Mouse (Mus musculus) MN1 (cell line): ENCODE measurements around the gene Prr18.

ENCODE experiments used
- DNase-seq: peaks from one replicate; pipeline ENCODE4 v3.0.0-alpha.2; 2016; ENCODE audit warnings: low spot score

The Prr18 gene

DNA sequence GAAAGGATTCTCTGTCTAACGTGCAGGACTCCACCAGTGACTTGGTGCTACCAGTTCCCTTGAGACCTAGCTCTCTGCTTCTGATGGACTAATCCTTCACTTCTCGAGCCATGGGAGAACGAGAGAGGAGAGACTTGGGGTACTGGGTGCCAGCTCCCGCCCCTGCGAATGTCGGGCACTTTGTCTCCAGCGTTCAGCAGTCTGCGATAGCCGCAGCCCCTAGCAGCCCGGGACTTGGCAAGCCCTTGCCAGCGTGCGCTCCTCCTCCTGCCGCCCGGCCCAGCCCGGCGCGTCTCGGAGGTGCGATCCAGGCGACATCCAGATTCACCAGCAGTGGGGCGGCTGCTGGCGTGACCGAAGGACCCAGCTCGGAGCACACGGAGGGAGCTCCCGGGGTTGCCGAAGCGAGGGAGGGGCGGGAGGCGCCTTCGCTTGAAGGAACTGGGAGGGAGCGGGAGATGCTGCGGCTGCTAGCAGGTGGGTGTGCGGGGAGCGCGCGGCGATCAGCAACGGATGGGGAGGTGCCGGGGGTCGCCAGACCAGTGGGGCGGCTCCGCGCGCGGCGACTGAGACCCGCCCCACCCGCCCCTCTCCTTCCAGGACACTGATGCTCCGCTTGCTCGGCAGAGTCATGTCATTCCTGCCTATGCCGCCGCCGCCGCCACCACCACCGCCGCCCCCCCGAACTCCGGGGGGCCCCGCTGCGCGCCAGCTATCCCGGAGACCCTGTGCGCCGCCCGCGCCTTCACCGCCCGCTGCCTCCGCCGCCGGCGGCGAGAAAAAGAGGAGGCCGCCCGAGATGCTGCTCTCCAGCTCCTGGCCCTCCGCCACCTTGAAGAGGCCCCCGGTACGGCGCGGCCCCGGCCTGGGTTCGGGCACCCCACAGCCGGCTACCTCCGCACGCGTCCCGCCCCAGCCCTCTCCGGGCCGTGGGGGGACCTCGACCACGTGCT, 3.4 kb downstream of the Prr18 start:
- peak; percentile 57 for DNase-seq

DNA sequence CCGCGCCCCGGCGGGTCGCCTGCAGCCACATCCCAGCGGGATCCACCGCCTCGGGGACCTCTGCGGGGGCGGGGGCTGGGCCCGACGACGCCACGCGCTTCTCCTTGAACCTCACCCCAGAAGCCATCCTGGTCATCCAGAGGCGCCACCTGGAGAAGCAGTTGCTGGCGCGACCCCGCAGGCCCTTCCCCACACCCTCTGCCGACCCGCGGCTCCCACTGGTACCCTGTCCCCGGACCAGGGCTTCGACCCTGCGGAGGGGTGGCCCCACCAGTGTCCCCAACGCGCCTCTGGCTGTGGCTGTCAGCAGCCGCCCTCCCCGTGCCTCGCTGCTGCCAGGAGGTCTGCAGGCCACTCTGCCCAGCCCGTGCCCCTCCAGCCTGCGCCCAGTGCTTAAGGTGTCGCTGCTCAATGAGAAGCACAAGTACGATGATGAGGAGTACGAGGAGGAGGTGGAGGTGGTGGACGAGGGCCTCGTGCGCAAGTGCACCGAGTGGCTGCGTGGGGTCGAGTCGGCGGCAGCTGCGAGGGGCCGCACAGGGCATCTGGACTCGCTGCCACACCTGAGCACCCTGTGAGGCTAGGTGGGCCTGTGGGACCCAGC, 4.2 kb downstream of the Prr18 start:
- DNase-seq, result no peak

DNA sequence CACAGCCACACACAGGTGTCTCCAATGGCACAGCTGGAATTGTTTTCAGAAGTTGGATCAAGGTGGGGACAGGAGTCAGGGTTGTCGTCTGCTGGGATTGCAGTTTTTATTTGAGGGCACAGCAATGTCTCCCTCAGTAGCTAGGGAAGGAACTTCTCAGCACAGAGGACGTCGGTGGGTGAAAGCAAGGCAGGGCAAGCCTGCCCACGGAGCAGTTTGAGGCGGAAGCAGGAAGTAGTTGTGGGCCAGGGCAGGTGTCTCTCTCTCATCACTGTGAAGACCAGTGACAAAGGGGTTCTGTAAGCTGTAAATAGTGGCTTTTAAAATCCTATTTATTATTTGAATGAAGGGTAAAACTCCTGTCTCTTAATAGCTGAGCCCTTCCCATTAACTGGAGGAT, 5.4 kb downstream of the Prr18 start:
- DNase-seq, result no peak

DNA sequence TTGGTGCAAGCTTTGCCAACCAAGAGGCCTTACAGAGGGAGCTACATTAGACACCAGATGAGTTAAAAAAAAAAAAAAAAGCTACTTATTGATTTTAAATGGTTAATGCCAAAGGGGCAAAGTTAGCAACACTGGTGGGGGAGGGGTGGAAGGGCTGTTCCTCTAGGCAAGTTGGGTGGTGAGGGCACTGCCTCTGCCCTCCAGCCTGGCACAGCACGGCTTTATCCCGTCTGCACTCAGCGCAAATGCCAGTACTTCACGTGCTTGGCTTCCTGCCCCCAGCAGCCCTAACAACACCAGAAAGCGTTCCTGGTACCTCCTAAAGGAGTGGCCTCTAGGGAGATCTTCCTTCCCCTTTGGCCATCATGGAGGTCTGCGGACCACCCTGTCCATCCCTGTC, 6.2 kb downstream of the Prr18 start:
- DNase-seq, result no peak

DNA sequence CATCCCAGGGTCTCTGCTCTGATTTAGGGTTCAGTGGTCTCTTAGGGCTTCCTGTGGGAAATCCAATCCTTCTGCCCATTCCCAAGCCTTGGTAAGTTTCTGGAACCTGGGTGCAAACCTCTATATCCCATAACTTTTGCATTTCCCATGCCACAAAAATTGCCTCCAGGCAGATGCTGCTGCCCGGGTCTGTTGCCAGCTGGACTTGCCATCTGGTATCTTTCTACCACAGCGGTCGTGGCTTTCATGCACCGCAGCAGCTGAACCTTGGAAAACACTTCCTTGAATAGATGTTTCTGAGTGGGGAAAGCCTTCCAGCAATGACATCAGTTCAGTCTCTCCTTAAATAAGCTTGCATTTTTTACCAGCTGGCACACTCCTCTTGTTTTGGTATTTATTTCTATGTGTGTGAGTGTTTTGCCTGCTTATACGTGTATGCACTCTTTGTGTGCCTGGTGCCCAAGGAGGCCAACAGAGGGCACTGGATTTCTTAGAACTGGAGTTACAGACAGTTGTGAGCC, 10.6 kb downstream of the Prr18 start:
- DNase-seq, result no peak

DNA sequence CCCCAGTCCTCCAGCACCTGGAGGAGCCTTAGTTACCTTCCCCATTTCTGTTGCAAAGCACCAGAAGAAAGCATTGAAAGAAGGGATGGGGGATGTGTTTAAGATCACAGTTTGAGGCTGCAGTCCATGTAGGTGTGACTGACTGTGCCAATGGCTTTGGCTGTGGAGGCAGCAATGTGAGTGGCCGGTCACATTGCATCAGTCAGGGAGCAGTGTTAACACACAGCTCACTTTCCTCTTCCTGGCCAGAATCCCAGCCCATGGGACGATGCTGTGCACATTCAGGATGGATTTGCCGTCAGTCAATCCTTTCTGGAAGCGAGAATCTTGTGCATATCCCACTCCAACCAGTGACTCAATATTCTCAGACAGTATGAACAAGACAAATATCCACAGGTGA, 11.7 kb downstream of the Prr18 start:
- DNase-seq, result no peak

DNA sequence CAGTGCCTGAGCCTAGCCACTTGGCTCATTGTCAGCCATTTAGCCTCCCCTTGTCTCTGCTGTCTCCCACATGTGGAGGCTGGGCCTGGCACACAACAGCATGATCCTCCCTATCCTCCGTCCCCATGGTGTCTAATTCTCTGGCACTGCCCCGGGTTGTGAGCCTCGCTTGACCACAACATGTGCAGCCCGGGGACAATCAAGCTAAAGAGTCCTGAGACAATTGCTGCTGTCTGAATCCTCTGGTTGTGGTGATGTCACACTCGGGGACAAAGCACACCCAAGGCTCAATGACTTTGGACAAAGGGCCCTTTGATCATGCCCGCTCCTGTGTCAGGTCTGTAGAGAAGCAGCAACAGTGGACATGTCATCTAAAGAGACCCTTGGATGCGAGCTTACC, 13.8 kb downstream of the Prr18 start:
- DNase-seq, result no peak

DNA sequence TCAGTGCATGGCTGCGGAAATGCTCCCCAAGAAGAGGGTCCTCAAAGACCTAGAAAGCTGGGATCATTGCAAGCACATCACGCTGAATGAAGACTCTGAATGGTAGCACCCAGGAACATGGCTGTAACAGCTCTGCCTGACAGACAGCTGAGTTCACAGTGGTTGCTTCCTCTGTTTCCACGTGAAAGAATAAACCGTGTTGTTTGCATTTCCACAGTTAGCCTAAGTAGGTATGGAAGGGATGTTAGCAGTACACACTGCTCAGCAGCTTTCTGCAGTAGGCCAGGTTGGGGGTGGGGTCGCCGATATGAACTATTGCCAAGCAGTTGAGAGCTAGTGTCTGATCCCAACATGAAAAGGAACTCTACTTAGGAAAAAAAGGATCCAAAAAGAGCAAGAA, 18.4 kb downstream of the Prr18 start, which contains the start of gene T2:
Gene T2, plus strand, starts transcription at position 301 of the 400 bp plus-strand sequence.
- no peak for DNase-seq

DNA sequence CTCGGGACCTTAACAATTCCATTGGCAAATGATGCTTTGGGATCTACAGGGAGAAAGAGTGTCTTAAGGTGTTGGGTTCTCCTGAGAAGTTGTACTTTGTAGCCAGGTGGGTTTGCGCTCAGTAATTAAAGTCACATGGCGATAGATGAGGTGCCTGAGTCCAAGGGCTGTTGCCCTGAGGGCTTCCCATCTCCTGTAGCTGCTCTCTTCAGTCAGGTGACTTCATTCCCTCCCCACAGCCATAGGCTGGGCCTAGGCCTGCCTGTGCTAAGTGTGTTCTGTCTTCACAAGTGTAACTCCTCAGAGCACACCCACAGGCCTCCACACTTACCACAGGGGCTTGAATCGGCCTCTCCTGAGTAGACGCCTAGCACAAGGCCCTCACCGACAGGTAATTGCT, 20.2 kb downstream of the Prr18 start:
- DNase-seq, result no peak

DNA sequence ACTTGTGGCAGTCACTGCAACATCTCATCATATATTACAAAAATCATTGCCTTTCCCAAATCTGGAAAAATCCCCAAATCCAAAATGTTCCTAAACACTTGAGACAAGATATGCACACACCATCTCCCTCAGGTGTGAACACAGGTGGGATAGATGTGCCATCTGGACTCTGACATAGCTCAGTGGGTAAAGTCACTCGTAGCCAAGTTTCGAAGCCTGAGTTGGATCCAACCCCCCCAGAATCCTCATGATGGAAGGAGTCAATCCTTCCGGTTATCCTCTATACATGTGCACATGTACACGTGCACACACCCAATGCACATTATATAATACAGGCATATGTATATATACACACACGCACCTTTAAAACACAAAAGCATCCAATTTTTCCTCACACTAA, 23.6 kb downstream of the Prr18 start:
- DNase-seq, result no peak

DNA sequence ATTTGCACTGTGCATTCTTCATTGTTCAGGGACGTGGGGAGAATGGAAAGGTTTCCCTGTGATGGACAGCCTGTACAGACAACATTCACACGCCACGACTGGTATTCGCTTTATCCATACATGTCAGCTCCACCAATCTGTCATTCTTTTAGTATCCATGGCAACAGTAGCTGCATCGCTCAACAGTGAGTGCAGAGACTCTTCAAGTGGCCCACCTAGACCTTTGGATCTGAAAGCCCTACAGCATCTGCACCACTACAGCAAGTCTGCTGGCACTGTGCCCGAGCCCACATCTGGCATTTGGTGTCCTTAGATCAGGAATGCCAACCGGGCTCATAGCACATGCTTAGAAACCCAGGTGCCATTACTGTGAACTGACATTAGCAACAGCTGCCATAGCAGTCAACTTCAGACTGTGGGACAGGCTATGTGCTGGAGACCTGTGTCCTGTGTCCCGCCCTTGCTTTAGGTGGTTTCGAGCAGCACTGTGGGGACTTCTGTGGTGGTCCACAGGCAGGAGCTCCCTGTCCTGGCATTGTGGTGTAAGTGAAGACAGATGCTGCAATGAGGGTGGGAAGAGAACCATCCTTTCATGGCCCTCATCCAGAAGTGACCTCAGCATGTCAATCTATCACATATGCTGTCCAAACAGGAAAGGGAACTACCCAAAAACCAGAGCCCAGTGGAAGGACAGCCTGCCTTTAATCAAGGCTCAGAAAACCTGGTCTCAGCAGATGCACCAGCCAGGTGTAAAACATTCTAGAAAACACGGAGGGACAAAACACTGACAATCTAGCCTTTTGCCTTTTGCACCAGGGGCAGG, 24.2 kb downstream of the Prr18 start:
- peak; percentile 73 for DNase-seq

DNA sequence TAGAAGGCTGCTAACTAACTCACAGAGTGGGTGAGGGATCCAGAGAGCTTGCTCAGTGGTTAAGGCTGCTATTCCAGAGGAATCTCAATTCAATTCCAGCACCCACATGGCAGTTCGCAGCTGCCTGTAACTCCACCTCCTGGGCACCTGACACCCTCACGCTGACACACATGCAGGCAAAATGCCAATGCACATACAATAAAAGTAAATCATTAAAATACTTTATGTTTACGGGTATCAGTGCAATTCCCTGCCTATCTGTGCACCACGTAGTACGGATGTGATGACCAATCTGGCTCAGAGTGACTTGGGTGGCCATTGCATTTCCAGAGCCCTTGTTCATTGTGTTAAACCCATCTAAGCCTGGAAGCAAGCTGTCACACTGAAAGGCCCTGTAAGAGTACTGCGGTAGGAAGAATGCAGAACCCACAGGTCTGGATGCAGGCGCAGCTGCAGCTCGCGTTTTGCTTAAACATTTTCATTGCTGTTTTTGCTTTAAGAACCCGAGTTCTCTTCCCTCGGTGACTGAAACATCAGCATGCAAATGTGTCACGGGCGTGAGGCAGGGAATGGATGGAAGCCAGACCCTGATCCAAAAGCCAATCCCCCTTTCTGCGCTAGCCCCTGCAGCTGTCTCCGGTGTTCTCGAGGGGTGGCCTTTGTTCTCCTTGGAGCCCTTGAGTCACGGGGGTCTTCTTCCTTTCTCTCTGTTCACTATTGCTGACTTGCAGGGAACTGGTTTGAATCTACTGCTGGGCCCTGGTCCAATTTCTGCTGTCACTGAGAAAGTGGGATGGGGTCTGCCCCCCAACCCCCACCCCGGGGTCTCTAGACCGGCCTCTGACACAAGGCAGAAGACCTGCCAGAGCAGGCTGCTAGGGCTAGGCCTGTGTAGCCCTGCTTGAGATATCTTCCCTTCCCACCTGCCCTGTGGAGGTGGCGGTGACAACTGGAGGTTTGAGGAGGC, 30.5 kb downstream of the Prr18 start:
- DNase-seq, result peak; percentile 64

DNA sequence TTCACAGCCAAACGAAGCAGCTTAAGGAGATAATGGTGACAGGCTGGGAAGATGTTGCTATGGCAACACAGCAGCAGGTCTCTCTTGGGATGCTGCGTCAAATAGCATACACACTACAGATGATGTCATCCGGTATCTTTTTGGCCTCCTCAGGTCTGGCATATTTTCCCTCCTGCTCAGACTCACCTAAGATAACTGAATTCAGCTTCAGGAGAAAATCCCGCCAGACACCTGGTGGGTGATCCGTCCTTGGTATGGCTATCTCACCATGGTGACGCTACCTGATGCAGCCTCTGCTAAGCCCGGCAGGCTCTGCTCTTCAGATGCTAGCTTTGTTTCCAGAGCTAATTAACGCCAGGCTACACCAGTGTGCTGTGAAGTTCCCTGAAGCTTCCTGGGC, 31.3 kb downstream of the Prr18 start:
- DNase-seq, result peak; percentile 89

DNA sequence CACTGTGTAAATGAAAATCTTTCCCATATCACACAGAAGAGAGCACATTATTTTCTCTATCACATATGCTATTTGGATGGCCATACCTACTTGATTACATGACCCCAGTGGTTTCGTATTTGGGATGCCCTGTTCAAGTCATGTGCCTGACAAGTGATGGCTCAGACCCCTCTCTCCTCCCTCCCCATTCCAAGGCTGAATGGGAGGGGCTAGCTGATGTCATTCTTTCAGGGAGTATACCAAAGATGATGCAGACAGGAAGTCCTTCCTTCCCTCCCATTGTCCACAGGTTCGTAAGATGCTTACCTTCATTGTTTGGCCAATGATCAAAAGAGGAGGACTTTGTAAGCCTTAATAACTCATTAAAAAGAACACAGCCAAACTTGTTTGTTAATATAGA, 31.9 kb downstream of the Prr18 start:
- peak; percentile 57 for DNase-seq

DNA sequence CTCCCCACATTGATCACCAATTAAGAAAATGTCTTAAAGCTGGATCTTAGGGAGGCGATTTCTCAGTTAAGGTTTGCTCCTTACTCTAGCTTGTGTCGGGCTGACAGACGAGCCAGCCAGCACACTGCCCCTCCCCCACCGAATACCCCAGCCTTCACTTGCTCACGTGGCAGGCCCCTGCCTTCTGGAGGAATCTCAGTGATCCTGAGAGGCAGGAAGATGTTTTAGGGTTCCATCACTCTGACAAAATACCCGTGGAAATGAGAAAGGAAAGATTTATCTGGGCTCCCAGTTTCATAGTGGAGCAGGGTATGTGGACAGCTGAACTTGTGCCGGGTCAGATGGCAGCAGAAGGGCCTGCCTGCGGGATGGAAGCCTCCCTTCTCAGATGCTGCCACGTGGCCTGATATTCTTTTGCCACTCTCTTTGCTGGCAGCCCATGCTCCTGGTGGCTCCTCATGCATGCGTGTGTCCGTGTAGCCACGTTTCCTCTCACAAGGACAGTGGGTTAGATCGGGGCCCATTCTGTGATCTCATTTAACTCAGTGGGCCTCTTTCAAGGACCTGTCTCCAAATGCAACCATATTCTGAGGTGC, 33.5 kb downstream of the Prr18 start:
- DNase-seq, result no peak

DNA sequence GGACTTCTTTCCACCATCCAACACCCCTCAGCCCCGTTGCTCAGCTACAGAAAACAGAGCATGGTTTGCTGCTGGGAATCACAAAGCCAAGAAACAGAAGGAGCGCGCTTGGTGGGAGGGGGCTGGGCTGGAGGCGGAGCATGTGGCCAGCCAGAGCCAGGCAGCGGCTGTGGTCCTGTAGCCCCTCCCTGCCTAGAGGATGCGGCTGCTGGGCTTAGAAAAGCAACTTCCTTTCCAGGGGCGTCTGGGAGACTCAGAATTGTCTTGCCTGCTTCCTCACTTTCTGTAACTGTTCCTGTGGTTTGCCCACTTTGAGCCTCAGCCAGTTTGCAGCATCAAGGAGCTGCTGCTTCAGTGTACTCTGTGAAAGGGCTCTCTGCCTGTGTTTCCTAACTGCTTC, 34.6 kb downstream of the Prr18 start:
- peak; percentile 85 for DNase-seq

DNA sequence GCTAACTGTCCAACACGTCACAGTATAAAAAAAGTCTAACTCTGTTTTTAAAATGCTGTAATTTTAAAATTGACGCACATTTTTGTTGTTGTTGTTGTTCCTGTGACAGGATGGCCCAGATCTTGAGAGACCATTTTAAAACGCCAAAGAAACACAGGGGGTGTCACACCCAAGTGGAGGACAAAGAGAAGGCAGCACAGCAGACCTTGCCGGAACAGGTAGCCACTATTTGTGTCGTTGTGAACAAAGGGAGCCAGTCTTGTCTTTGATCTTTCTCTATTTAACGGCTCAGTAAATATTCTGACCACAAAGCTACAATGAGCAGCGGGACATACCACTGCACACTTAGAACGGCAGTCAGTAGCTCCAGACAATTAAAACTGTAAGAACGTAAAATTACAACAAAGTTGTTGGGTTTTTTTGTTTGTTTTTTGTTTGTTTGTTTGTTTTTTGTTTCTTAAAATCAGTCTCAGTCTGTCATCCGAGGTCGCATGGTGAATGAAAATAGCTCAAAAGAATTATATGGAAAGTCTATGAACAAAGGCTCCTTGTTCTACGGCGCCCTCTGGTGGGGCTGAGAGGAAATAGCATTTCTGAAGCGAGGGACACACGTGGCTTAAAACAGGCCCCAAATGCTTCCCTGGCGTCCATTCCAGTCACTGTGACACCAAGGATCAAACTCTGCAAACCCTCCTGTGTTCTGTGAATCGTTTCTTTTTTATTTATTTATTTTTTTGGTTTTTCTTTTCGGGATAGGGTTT, 35.2 kb downstream of the Prr18 start:
- peak; percentile 90 for DNase-seq

DNA sequence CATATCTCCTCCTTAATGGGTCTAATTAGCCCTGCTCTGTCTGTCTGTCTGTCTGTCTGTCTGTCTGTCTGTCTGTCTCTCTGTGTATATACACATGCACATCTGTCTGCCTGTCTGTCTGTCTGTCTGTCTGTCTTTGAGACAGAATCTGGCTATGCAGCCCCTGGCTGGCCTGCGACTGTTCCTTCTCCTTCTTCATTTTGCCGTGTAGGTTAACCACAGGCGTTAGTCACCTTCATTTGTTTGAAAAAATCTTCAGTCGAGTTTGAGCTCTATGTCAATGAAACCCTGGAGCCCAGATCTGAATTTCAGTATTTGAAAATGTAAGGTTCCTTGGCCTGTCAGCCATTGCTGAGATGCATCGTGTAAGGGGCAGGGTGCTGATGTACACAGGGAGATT, 40.0 kb downstream of the Prr18 start:
- DNase-seq, result no peak

DNA sequence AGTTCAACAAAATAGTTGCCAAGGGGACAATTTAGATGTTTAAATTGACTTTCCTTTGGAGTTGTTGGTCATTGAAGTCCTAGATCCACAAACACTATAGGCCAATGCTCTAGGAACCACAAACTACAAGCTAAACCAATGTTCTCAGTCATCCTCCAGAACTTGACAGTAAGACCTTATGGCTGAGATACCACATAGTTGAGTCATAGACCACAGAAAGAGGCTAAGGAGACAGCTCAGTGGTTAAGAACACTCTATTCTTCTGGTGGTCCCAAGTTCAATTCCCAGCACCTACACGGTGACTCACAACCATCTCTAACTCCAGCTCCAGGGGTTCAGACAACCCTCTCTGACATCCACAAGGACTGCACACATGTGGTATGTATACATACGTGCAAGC, 48.2 kb downstream of the Prr18 start:
- DNase-seq, result no peak

DNA sequence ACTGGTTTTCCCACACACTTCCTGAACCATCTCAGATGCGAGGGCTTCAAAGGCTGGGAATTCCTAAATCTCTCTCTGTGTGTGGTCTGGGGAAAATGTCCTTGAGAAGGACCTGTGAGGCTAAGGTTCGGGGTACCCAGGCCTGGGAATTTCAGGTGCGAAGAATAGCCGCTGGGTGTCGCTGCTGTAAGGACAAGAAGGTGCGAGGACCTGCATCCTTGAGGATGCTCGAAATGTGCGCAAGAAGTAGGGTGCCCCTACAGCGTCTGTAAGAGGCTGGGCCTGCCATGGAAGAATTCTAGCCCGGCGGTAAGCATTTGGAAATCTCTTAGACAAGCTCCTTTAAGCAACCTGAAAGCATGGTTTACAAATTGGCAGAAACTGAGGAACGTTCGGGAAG, 51.2 kb downstream of the Prr18 start:
- peak; percentile 70 for DNase-seq
